Mouse (Mus musculus) liver, postnatal 0 days (tissue): ENCODE data around the gene Rsu1.

ENCODE experiments used
- CTCF ChIP-seq: sonication (generic); IDR thresholded peaks from 2 replicates; pipeline ENCODE4 v1.5.1; 2016; ENCODE audit warnings: antibody characterized with exemption, low read depth
- EP300 ChIP-seq: IDR thresholded peaks from 2 replicates; pipeline ENCODE4 v1.6.1; 2016; ENCODE audit warnings: antibody characterized with exemption, low read depth, mild to moderate bottlenecking

GRCm38 (mm10) chr2:13195540-13195939, 75.7 kb downstream of the Rsu1 start:
- TF ChIP-seq CTCF = no peak
- TF ChIP-seq EP300 = no peak
